Mouse (Mus musculus) embryonic facial prominence, embryonic 10.5 days (tissue): ENCODE measurements at regions not wholly inside any gene's neighbourhood (a gene's known extent, or its start where the extent isn't known, plus 50 kb on each side); places are given as distances from the start of the nearest gene placed in this dataset.
A peak's percentile ranks its signal among the peaks of the same experiment; 100 is the strongest.

Source experiments
- DNase-seq: peaks from one replicate; pipeline ENCODE4 v3.0.0-alpha.2; 2017; ENCODE audit warnings: low spot score
- H3K27ac ChIP-seq: fragments of 300-500 bp; sonication (generic); replicated peaks from 2 replicates; pipeline ENCODE4 v1.5.1; 2016; ENCODE audit warnings: mild to moderate bottlenecking
- H3K27me3 ChIP-seq: fragments of 300-500 bp; sonication (generic); replicated peaks from 2 replicates; pipeline ENCODE4 v1.6.1; 2016; ENCODE audit warnings: low read depth, mild to moderate bottlenecking; ENCODE audit not compliant: poor library complexity, severe bottlenecking
- H3K36me3 ChIP-seq: fragments of 300-500 bp; sonication (generic); replicated peaks from 2 replicates; pipeline ENCODE4 v1.6.1; 2016; ENCODE audit warnings: mild to moderate bottlenecking, moderate library complexity
- H3K4me1 ChIP-seq: fragments of 300-500 bp; sonication (generic); 2 replicates; pipeline ENCODE4 v1.6.1; 2016
- H3K4me3 ChIP-seq: fragments of 300-500 bp; sonication (generic); 2 replicates; pipeline ENCODE4 v1.5.1; 2016; ENCODE audit warnings: mild to moderate bottlenecking, moderate library complexity
- H3K9me3 ChIP-seq: fragments of 300-500 bp; sonication (generic); 2 replicates; pipeline ENCODE4 v1.6.1; 2016; ENCODE audit warnings: mild to moderate bottlenecking
- WGBS: fragments of 180-500 bp; shearing (Covaris S2); methylation state at CpG from one replicate; pipeline ENCODE4 v1.1.7; 2016; 5-methylcytosine and 5-hydroxymethylcytosine counted together

GRCm38 (mm10) chr12:26086923-26087322 is 328.1 kb downstream of the Rnf144a start:
- H3K27me3 ChIP-seq: no peaks in the 10 kb centered on the region
- 88% methylated on average over 4 of the region's 4 CpGs for WGBS
- H3K36me3 ChIP-seq: no peaks in the 10 kb centered on the region
- H3K27ac ChIP-seq: no peak overlapping the region
- no peak overlapping the region for H3K4me3 ChIP-seq
- H3K4me1 ChIP-seq: no peaks in the 10 kb centered on the region
- no peak for DNase-seq
- H3K9me3 ChIP-seq: no peaks in the 10 kb centered on the region

DNA sequence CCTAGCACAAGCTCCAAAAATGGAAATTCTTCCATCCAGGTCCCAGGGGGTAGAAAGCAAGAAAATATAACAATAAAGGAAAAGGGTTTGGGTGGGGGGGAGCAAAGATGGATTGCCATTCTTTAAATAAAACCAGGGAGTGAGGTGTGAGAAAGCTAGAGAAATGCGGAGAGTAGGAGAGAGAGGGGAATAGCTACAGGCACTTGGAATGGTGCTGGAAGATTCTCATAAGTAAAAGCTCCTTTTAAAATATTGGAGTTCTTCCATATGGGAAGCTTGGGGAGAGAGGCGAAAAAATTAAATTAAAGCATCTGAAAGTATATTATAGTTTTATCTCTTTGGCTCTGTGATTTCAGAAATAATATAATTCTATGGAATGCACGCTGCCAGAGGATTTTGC is 328.6 kb downstream of the Rnf144a start:
- Histone ChIP-seq H3K4me1 (no peaks in the 10 kb centered on the region), H3K27ac (no peak overlapping the region), H3K4me3 (no peak overlapping the region), H3K36me3 (no peaks in the 10 kb centered on the region), H3K27me3 (no peaks in the 10 kb centered on the region), H3K9me3 (no peaks in the 10 kb centered on the region)
- WGBS: 94% methylated on average over 3 of the region's 3 CpGs
- no peak for DNase-seq

DNA sequence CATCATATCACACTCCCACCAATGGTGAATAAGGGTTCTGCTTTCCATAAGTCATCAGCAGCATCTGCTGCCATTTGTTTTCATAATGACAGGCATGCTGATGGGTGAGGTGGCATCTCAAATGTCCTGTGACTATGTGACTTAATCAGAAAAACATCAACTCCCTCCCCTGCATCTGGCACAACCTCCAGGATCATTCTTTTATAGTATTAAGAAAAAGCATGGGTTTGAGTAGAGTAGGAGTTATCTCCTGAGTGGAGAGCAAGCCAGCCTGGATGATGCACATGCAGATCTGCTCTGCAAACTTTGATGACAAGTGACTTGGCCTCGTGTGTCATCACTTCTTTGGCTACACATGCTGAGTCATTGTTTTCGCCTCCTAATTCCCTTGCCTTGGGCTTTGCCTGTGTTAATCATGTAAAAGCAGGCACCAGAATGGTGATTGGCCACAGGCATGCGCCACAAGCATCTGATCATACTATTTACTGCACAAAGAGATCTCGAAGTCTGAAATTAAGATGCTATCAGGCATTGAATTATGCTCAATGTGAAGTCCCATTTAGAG is 335.9 kb downstream of the Rnf144a start:
- Histone ChIP-seq H3K9me3 (no peaks in the 10 kb centered on the region), H3K36me3 (no peaks in the 10 kb centered on the region), H3K27ac (no peak overlapping the region), H3K27me3 (no peaks in the 10 kb centered on the region), H3K4me1 (no peaks in the 10 kb centered on the region), H3K4me3 (no peak overlapping the region)
- no peak for DNase-seq
- 68% methylated on average over 4 of the region's 4 CpGs for WGBS

DNA sequence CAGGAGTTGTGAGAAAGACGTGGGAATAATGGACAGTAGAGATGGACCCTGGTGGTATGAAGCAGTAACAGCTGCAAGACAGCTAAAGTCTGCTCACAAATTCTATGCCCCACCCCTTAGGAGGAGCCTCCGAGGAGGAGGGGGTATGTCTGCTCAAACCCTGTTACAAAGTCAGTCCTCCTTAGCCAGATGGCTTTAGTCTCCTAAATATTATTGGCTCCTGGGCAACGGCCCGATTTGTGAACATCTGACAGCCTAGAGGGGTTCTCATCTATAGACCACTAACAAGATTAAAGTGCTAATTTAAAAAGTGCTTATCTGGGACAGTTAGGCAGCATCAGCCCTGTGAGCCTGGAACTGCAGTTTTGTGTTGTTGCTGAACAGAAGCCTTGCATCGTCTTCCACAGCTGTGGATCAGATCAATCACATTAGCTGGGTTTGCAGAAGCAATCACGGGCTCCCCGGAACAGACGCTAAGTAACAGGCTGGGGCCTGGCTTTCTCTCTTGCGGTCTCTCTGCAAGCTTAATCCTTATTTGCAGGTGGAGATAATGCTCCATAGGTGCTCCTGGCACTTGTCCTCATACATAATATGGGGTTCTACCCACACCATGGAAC is 339.3 kb downstream of the Rnf144a start:
- Histone ChIP-seq H3K4me1 (no peaks in the 10 kb centered on the region), H3K9me3 (no peaks in the 10 kb centered on the region), H3K27me3 (no peaks in the 10 kb centered on the region; the same call in 1 of the 2 replicates), H3K27ac (no peak overlapping the region), H3K4me3 (no peak overlapping the region), H3K36me3 (no peaks in the 10 kb centered on the region)
- WGBS: 44% methylated on average over 9 of the region's 9 CpGs
- no peak for DNase-seq

DNA sequence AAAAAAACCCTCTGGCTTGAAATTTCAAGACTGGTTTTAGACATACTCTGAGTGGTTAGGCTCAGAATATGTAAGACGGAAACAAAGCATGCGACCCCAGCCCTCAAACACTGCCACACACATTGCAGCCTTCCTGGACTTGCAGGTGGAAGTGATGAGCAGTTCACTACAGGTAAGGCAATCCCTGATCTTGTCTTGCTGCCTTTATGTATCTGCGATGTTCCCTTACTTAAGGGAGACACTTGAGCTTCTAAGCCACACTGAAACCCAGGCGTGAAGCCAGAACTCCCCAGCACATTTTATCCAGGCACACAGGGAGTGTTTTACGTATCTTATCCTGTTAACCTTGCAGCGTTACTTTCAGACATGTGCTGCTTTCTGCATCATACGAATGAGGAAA is 342.9 kb downstream of the Rnf144a start:
- 86% methylated on average over 7 of the region's 7 CpGs for WGBS
- peaks cover 33% of the 10 kb centered on the region for H3K27me3 ChIP-seq
- no peak for DNase-seq
- no peaks in the 10 kb centered on the region for H3K36me3 ChIP-seq
- no peak overlapping the region for H3K4me3 ChIP-seq
- H3K9me3 ChIP-seq: no peaks in the 10 kb centered on the region
- H3K4me1 ChIP-seq: peaks cover 11% of the 10 kb centered on the region
- H3K27ac ChIP-seq: no peak overlapping the region

DNA sequence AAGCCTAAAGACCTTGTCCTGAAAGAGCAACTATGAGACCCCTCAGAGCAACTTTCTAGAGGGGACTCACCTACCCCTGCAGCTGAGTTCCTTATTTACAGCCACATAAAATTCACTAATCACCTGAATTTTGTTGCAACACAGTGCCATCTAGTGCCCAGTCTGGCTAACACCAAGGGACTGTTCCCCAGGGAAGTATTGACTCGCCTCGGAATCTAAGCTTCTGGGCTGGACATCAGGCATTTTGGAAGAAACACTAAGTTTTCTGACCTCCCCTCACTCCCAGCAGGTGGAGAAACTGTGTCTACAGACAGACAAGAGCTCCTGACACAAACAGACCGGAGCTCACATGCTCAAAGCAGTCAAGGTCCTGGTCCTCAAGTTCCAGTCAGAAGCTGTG is 343.4 kb downstream of the Rnf144a start:
- peaks cover 34% of the 10 kb centered on the region for H3K27me3 ChIP-seq
- no peaks in the 10 kb centered on the region for H3K36me3 ChIP-seq
- H3K4me1 ChIP-seq: peaks cover 11% of the 10 kb centered on the region
- no peak overlapping the region for H3K4me3 ChIP-seq
- WGBS: 11% methylated on average over 3 of the region's 3 CpGs
- no peak overlapping the region for H3K27ac ChIP-seq
- DNase-seq: peak; percentile 69
- H3K9me3 ChIP-seq: no peaks in the 10 kb centered on the region

GRCm38 (mm10) chr12:26068685-26069008 is 346.4 kb downstream of the Rnf144a start:
- no peak for DNase-seq

GRCm38 (mm10) chr12:26067866-26068684 is 347.0 kb downstream of the Rnf144a start:
- peak overlapping the region; percentile 48 for H3K4me3 ChIP-seq
- peak; percentile 57 for DNase-seq
- H3K27ac ChIP-seq: peak overlapping the region; percentile 61
- WGBS: 5% methylated on average over 24 of the region's 24 CpGs
- peaks cover 34% of the 10 kb centered on the region for H3K27me3 ChIP-seq
- H3K9me3 ChIP-seq: no peaks in the 10 kb centered on the region
- H3K4me1 ChIP-seq: peaks cover 11% of the 10 kb centered on the region
- no peaks in the 10 kb centered on the region for H3K36me3 ChIP-seq

More at GRCm38 (mm10) chr12:26068685-26069008, 346.4 kb downstream of the Rnf144a start:
- no peaks in the 10 kb centered on the region for H3K36me3 ChIP-seq
- peaks cover 34% of the 10 kb centered on the region for H3K27me3 ChIP-seq
- peak overlapping the region; percentile 48 for H3K4me3 ChIP-seq
- H3K4me1 ChIP-seq: peaks cover 11% of the 10 kb centered on the region
- WGBS: 34% methylated on average over 4 of the region's 4 CpGs
- no peaks in the 10 kb centered on the region for H3K9me3 ChIP-seq
- 0 out of 2 replicates have a peak overlapping the region, but pooled peaks have one; percentile 61 for H3K27ac ChIP-seq

DNA sequence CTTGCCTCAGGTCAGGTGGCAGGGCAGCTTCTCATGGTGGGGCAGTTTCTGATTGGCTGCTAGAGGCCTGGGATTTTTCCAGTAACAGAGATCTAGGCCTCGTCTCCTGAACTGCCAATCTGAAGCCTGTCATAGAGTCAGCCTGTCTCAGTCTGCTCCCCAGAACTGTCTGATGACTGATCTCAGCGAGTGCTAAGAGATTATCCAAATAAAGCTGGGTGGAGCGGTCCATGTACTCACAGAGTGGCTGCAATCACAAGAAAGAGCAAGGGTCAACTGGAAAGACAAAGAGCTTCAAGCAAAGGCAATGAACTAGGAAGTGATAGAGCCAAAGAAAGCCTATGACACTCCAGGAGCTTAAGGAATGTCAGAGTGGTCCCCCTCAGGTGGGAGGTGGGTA is 354.7 kb downstream of the Rnf144a start:
- no peak overlapping the region; the same call in 1 of the 2 replicates for H3K27ac ChIP-seq
- H3K4me3 ChIP-seq: no peak overlapping the region
- DNase-seq: no peak
- peaks cover 7% of the 10 kb centered on the region for H3K4me1 ChIP-seq
- H3K36me3 ChIP-seq: no peaks in the 10 kb centered on the region
- 35% methylated on average over 3 of the region's 3 CpGs for WGBS
- no peaks in the 10 kb centered on the region for H3K9me3 ChIP-seq
- H3K27me3 ChIP-seq: no peaks in the 10 kb centered on the region

GRCm38 (mm10) chr12:26059090-26059489 is 356.0 kb downstream of the Rnf144a start:
- peaks cover 7% of the 10 kb centered on the region for H3K4me1 ChIP-seq
- no peak for DNase-seq
- 91% methylated on average over 4 of the region's 4 CpGs for WGBS
- H3K4me3 ChIP-seq: no peak overlapping the region
- H3K9me3 ChIP-seq: no peaks in the 10 kb centered on the region
- H3K36me3 ChIP-seq: no peaks in the 10 kb centered on the region
- no peaks in the 10 kb centered on the region for H3K27me3 ChIP-seq
- H3K27ac ChIP-seq: no peak overlapping the region

GRCm38 (mm10) chr12:26057491-26058054 is 357.5 kb downstream of the Rnf144a start:
- H3K9me3 ChIP-seq: no peaks in the 10 kb centered on the region
- H3K27me3 ChIP-seq: no peaks in the 10 kb centered on the region
- no peak for DNase-seq
- no peaks in the 10 kb centered on the region for H3K36me3 ChIP-seq
- WGBS: 91% methylated on average over 9 of the region's 9 CpGs
- H3K4me3 ChIP-seq: no peak overlapping the region
- no peak overlapping the region for H3K27ac ChIP-seq
- peaks cover 7% of the 10 kb centered on the region for H3K4me1 ChIP-seq

DNA sequence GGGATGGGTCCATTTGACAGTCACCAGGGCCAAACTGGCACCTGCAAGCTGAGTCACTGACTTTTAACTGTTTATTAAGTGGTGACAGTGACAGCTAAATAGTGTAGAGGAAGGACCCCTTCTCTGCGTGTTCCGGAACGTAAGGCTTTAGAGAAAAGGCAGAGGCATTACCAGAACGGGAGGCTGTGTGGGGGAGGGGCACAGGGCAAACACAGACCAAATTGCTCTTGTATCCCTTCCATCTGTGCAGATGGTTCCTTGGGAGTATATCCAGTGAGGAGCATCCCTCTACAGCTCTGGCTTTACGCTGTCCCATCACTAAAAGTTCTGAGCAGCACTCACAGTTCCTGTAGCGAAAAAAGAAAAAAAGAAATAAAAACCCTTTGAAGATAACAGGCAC is 368.1 kb downstream of the Rnf144a start:
- WGBS: 82% methylated on average over 6 of the region's 6 CpGs
- no peak overlapping the region for H3K27ac ChIP-seq
- no peaks in the 10 kb centered on the region for H3K36me3 ChIP-seq
- DNase-seq: no peak
- H3K27me3 ChIP-seq: no peaks in the 10 kb centered on the region
- H3K4me3 ChIP-seq: no peak overlapping the region
- H3K9me3 ChIP-seq: no peaks in the 10 kb centered on the region
- H3K4me1 ChIP-seq: no peaks in the 10 kb centered on the region

DNA sequence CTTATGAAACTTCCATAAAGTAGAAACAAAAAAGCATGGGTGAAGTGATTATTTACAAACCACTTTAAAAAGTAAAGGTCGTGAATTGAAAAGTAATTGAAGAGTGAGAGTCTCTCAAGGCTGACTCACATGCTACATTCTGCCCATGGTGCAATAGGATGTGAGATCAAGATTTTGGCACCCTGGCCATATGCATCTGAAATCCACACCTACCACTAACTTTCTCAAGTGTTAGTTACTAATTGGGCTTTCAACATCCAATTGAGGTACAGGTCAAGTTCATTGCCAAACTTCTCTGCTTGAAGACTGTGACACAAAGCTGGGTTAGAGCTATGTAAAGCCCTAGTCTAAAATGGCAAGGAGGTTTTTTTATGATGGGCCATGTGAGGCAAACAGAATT is 369.7 kb downstream of the Rnf144a start:
- Histone ChIP-seq H3K4me3 (no peak overlapping the region), H3K36me3 (no peaks in the 10 kb centered on the region), H3K27me3 (no peaks in the 10 kb centered on the region), H3K4me1 (no peaks in the 10 kb centered on the region), H3K27ac (no peak overlapping the region), H3K9me3 (no peaks in the 10 kb centered on the region)
- WGBS: 95% methylated on average over 1 of the region's 1 CpGs
- DNase-seq: no peak
